Mouse (Mus musculus) forebrain, embryonic 16.5 days (tissue): ENCODE data around the gene H6pd. TPM values are rescaled to one million over a fixed set of nuclear protein-coding genes. Genes with fewer than 3 reads are reported as not detected.

Experiments
- ATAC-seq: fragments of 200-750 bp; cut with Nextera tagmentation; 2 replicates; pipeline ENCODE4 v1.8.0; 2017; ENCODE audit warnings: mild to moderate bottlenecking, moderate library complexity
- H3K27ac ChIP-seq: fragments of 300-500 bp; sonication (generic); 2 replicates; pipeline ENCODE4 v1.5.1; 2014; ENCODE audit warnings: low read length, control low read depth
- H3K27me3 ChIP-seq: fragments of 300-500 bp; sonication (generic); replicated peaks from 2 replicates; pipeline ENCODE4 v1.6.1; 2014; ENCODE audit warnings: low read length; ENCODE audit not compliant: control insufficient read depth, insufficient read depth
- H3K36me3 ChIP-seq: fragments of 300-500 bp; sonication (generic); 2 replicates; pipeline ENCODE4 v1.6.1; 2014; ENCODE audit not compliant: control insufficient read depth, insufficient read depth
- H3K4me1 ChIP-seq: fragments of 300-500 bp; sonication (generic); replicated peaks from 2 replicates; pipeline ENCODE4 v1.6.1; 2014; ENCODE audit warnings: low read length; ENCODE audit not compliant: control insufficient read depth, insufficient read depth
- H3K4me2 ChIP-seq: fragments of 300-500 bp; sonication (generic); 2 replicates; pipeline ENCODE4 v1.6.1; 2014; ENCODE audit warnings: mild to moderate bottlenecking, low read length, control low read depth
- H3K4me3 ChIP-seq: fragments of 300-500 bp; sonication (generic); replicated peaks from 2 replicates; pipeline ENCODE4 v1.5.1; 2014; ENCODE audit warnings: mild to moderate bottlenecking, low read length, control low read depth
- H3K9ac ChIP-seq: fragments of 300-500 bp; sonication (generic); replicated peaks from 2 replicates; pipeline ENCODE4 v1.6.1; 2014; ENCODE audit warnings: low read depth, low read length, control low read depth
- H3K9me3 ChIP-seq: fragments of 300-500 bp; sonication (generic); 2 replicates; pipeline ENCODE4 v1.6.1; 2016; ENCODE audit warnings: low read length; ENCODE audit not compliant: control insufficient read depth
- WGBS: fragments of 180-500 bp; shearing (Covaris S2); extraction: QIAGEN DNeasy Blood & Tissue Kit; methylation state at CpG from one replicate; pipeline ENCODE4 v1.1.7; 2014; 5-methylcytosine and 5-hydroxymethylcytosine counted together
- polyA plus RNA-seq: library from polyadenylated mRNA; unstranded; fragments of >200 nt; fragmentation: Nextera tagmentation; extraction: Ambion mirVana; gene quantifications from 2 replicates; pipeline ENCODE4 v1.2.1, GENCODE M21; 2015

Gene H6pd
- polyA plus RNA-seq, 1 experiment from 2014 or later: 2.1 TPM

- Histone ChIP-seq H3K4me1 (peaks cover 16% of the 10 kb centered on the region), H3K9ac (no peak overlapping the region), H3K4me3 (no peak overlapping the region), H3K27me3 (no peaks in the 10 kb centered on the region), H3K9me3 (no peaks in the 10 kb centered on the region), H3K27ac (no peak overlapping the region), H3K36me3 (no peaks in the 10 kb centered on the region), H3K4me2 (no peak overlapping the region)
- 62% methylated on average over 9 of the region's 9 CpGs for WGBS
- no peak for ATAC-seq
Measured at GRCm38 (mm10) chr4:149945194-149945593, 63.6 kb downstream of the H6pd start.

DNA sequence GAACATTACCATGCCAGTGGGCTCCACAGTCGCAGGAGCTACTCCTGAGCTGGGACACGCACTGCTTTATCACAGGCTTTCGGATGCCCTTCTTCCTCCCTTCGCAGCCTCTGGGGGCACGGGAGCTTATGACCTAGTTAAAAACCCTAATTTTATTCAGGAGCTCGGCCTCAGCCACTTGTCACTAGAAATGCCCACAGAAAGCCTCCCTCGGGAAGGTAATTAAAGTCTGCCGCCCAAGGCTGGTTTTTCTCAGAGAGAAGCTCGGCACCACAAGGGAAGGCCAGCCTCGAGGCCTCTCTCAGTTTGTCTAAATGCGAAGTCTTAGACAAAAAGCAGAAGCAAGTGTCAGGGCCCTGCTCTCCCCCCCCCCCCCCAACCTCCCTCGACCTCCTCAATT, 64.6 kb downstream of the H6pd start:
- WGBS: 32% methylated on average over 12 of the region's 12 CpGs
- no peak overlapping the region for H3K27ac ChIP-seq

GRCm38 (mm10) chr4:149942831-149943741, 65.7 kb downstream of the H6pd start:
- H3K4me3 ChIP-seq: no peak overlapping the region
- H3K27ac ChIP-seq: no peak overlapping the region
- no peaks in the 10 kb centered on the region for H3K9me3 ChIP-seq
- no peaks in the 10 kb centered on the region for H3K27me3 ChIP-seq
- 0 out of 2 replicates have a peak overlapping the region, but pooled peaks have one; percentile 14 for H3K9ac ChIP-seq
- H3K4me1 ChIP-seq: peaks cover 11% of the 10 kb centered on the region
- H3K36me3 ChIP-seq: no peaks in the 10 kb centered on the region
- no peak for ATAC-seq
- WGBS: 32% methylated on average over 10 of the region's 10 CpGs
- H3K4me2 ChIP-seq: no peak overlapping the region

More for the DNA sequence above, 64.6 kb downstream of the H6pd start:
- Histone ChIP-seq H3K4me2 (no peak overlapping the region), H3K4me3 (no peak overlapping the region), H3K9me3 (no peaks in the 10 kb centered on the region), H3K27me3 (no peaks in the 10 kb centered on the region), H3K4me1 (peaks cover 11% of the 10 kb centered on the region), H3K36me3 (no peaks in the 10 kb centered on the region), H3K9ac (no peak overlapping the region)
- ATAC-seq: no peak

DNA sequence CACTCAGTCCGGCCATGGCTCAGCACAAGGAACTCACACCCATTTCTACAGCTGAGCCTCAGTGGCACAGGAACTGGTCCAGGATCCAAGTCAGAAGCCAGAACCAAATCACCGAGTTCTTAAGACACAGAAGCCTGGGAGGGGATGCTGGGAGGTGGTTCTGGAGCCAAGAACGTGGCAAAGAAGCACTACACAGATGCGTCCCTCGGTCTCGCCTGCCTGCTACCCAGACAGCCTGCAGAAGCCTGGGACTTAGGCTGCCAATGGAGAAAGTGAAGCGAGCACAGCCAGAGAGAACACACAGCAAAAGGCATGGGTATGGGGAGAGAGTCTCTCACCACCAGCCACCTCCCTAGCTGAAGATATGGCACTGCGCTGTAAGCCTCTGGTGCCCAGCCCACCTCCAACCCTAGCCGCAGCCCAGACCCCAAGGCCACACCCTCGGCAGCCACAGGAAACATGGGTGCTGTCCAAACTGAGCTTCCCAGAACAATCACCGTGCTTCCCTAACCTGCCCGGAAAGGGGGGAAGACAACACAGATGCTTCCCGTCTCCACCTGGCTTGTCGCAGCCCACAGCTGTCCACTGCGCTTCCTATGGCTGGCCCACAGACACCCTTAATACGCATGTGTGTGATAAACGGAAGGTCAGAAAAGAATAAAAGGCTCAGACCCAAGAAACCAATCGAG, 67.6 kb downstream of the H6pd start:
- no peaks in the 10 kb centered on the region for H3K9me3 ChIP-seq
- H3K27ac ChIP-seq: no peak overlapping the region
- no peaks in the 10 kb centered on the region for H3K27me3 ChIP-seq
- H3K4me2 ChIP-seq: no peak overlapping the region
- H3K4me1 ChIP-seq: peaks cover 11% of the 10 kb centered on the region
- no peak overlapping the region for H3K9ac ChIP-seq
- 78% methylated on average over 18 of the region's 18 CpGs for WGBS
- no peak overlapping the region for H3K4me3 ChIP-seq
- ATAC-seq: no peak
- H3K36me3 ChIP-seq: no peaks in the 10 kb centered on the region

DNA sequence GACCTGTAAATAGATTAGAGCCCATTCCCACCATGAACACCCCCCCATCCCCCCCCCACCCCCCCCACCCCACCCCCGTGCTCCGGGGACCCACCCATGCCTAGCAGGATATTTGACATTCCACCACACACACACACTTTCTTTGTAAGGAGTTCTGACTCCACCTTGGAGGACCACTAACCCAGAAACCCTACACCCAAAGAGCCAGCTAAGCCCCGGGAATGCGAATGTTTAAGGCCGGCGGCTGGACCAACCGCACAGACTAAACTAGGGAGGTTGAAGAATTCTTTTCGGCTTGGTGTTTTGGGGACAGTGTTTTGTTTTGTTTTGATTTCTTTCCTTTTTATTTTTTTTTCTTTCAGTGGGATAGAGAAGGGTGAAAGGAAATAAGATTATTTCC, 70.1 kb downstream of the H6pd start:
- Histone ChIP-seq H3K27ac (no peak overlapping the region), H3K36me3 (no peaks in the 10 kb centered on the region), H3K4me2 (no peak overlapping the region), H3K27me3 (no peaks in the 10 kb centered on the region), H3K4me3 (no peak overlapping the region), H3K9me3 (no peaks in the 10 kb centered on the region), H3K4me1 (peaks cover 7% of the 10 kb centered on the region), H3K9ac (no peak overlapping the region)
- WGBS: 71% methylated on average over 8 of the region's 8 CpGs
- ATAC-seq: no peak

GRCm38 (mm10) chr4:149936921-149937320, 71.9 kb downstream of the H6pd start:
- H3K4me2 ChIP-seq: no peak overlapping the region
- no peak for ATAC-seq
- H3K4me3 ChIP-seq: no peak overlapping the region
- no peaks in the 10 kb centered on the region for H3K36me3 ChIP-seq
- no peaks in the 10 kb centered on the region for H3K9me3 ChIP-seq
- H3K27me3 ChIP-seq: no peaks in the 10 kb centered on the region
- no peak overlapping the region for H3K9ac ChIP-seq
- WGBS: 71% methylated on average over 5 of the region's 5 CpGs
- H3K27ac ChIP-seq: no peak overlapping the region
- no peaks in the 10 kb centered on the region; the same call in 1 of the 2 replicates for H3K4me1 ChIP-seq

DNA sequence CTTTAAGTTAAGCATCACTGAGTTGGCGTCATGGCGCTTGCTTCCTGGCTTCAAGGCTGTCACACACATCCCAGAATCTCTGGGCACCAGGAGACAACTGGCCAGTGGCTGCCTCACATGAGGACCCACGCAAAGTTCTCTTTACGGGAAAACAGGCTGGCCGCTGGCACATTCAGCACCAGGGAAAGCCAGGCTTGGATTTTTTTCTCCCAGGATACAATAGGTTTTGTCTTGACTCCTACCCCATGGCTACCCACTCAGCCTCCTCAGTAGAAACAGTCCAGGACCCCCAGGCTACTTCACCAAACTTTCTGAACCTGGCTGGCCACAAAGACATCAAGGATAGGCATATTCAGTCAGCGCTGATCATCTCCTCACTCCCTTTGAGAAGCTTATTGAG, 73.4 kb downstream of the H6pd start:
- no peak for ATAC-seq
- Histone ChIP-seq H3K9me3 (no peaks in the 10 kb centered on the region), H3K4me1 (no peaks in the 10 kb centered on the region), H3K4me3 (no peak overlapping the region), H3K27me3 (no peaks in the 10 kb centered on the region), H3K4me2 (no peak overlapping the region), H3K9ac (no peak overlapping the region), H3K27ac (no peak overlapping the region), H3K36me3 (no peaks in the 10 kb centered on the region)
- WGBS: 84% methylated on average over 6 of the region's 6 CpGs

DNA sequence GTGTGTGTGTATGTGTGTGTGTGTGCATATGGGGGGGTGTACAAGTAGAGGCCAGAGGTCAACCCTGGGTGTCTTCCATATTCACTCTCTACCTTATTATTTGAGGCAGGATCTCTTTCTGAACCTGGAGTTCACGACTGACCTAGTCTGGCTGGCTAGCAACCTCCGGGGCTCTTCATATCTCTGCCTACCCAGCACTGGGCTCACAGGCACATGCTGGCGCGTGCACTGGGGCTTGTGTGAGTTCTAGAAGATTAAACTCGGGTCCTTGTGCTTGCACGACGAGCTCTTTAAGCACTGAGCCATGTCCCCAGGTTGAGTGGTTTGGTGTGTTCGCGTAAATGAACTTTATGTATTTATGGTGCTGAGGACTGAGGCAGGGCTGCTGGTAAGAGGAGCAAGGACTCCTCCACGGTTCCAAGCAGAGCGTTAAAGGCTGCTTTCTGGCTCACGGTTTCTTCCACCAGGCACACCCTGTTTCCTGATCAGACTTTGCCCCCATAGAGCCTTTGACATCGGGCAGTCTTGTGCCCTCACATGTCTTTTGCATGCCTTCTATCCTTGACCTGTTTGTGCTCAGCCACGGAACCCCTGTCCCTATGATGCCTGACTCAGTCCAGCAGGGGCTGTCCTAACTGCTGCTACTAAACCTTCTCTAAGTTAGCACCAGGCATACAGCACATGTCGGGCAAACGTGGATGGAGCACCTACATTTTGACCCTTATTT, 75.1 kb downstream of the H6pd start:
- no peak for ATAC-seq
- no peaks in the 10 kb centered on the region for H3K27me3 ChIP-seq
- H3K4me3 ChIP-seq: no peak overlapping the region
- H3K36me3 ChIP-seq: no peaks in the 10 kb centered on the region
- no peak overlapping the region for H3K9ac ChIP-seq
- no peaks in the 10 kb centered on the region for H3K9me3 ChIP-seq
- WGBS: 89% methylated on average over 16 of the region's 16 CpGs
- H3K27ac ChIP-seq: no peak overlapping the region
- no peaks in the 10 kb centered on the region for H3K4me1 ChIP-seq
- no peak overlapping the region for H3K4me2 ChIP-seq

GRCm38 (mm10) chr4:149933025-149933424, 75.8 kb downstream of the H6pd start:
- H3K27ac ChIP-seq: no peak overlapping the region
- ATAC-seq: no peak
- no peak overlapping the region for H3K4me2 ChIP-seq
- no peaks in the 10 kb centered on the region for H3K4me1 ChIP-seq
- 93% methylated on average over 7 of the region's 7 CpGs for WGBS
- H3K9me3 ChIP-seq: no peaks in the 10 kb centered on the region
- H3K4me3 ChIP-seq: no peak overlapping the region
- no peaks in the 10 kb centered on the region for H3K36me3 ChIP-seq
- H3K27me3 ChIP-seq: no peaks in the 10 kb centered on the region
- no peak overlapping the region for H3K9ac ChIP-seq
